Mouse (Mus musculus): ENCODE results near the gene Ang.

DNA sequence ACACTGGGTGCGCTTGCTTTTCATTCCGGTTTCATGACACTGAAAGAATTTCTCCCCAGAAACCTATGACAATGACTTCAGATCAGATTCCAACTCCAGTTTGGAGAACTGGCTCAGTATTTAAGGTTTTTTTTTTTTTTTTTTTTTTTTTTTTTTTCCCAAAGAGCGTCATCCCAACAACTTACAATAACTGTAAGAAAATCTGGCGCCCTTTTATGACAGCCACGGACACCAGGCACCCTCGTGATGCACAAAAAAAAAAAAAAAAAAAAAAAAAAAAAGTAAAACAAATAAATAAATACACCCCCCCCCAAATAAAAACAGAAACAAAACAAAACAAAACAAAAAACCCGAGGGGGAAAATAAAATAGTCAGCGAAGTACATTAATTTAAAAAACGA, 3.2 kb upstream of the Ang start:
- TF ChIP-seq POLR2A (IDR thresholded peaks at IDR 0.05; ENCODE audit: control insufficient read depth, low read depth, low read length): no peak
- no peak for TF ChIP-seq CTCF (IDR thresholded peaks at IDR 0.05; ENCODE audit: control insufficient read depth, insufficient read depth, insufficient replicate concordance, low read depth, low read length)
